Mouse (Mus musculus) fibroblast of lung, adult 2 months (primary cell): ENCODE measurements around the gene Cdc45.

Source experiments
- DNase-seq: peaks from one replicate; pipeline ENCODE4 v3.0.0-alpha.2; 2011; ENCODE audit warnings: low read depth

Gene Cdc45

GRCm38 (mm10) chr16:18788627-18789406 is 23.0 kb downstream of the Cdc45 start:
- DNase-seq: peak; percentile 36

- DNase-seq: no peak
These were observed 25.1 kb downstream of the Cdc45 start for GRCm38 (mm10) chr16:18786652-18787051.

- DNase-seq: no peak
These were observed 26.3 kb downstream of the Cdc45 start for GRCm38 (mm10) chr16:18785485-18785884.

- no peak for DNase-seq
These were observed 26.8 kb downstream of the Cdc45 start for GRCm38 (mm10) chr16:18785025-18785424.

- no peak for DNase-seq
These were observed 30.0 kb downstream of the Cdc45 start for GRCm38 (mm10) chr16:18781810-18782209.

- no peak for DNase-seq
These were observed 33.3 kb downstream of the Cdc45 start for GRCm38 (mm10) chr16:18778461-18778860.

GRCm38 (mm10) chr16:18777101-18778080 is 34.4 kb downstream of the Cdc45 start:
- no peak for DNase-seq

GRCm38 (mm10) chr16:18776556-18777100 is 35.2 kb downstream of the Cdc45 start, which contains the start of gene Cldn5:
TSS of gene Cldn5 (plus strand) at chr16:18776847.
- DNase-seq: no peak

- DNase-seq: no peak
These were observed 35.9 kb downstream of the Cdc45 start for GRCm38 (mm10) chr16:18775621-18776555.

- no peak for DNase-seq
These were observed 37.9 kb downstream of the Cdc45 start for GRCm38 (mm10) chr16:18773936-18774335.

GRCm38 (mm10) chr16:18769501-18769900 is 42.3 kb downstream of the Cdc45 start:
- no peak for DNase-seq

GRCm38 (mm10) chr16:18766390-18766789 is 45.4 kb downstream of the Cdc45 start:
- no peak for DNase-seq

GRCm38 (mm10) chr16:18762960-18763359 is 48.8 kb downstream of the Cdc45 start:
- DNase-seq: no peak

GRCm38 (mm10) chr16:18761734-18762133 is 50.1 kb downstream of the Cdc45 start:
- DNase-seq: no peak

- no peak for DNase-seq
These were observed 59.8 kb downstream of the Cdc45 start for GRCm38 (mm10) chr16:18751885-18752499.

- no peak for DNase-seq
These were observed 60.7 kb downstream of the Cdc45 start for GRCm38 (mm10) chr16:18751101-18751500.

- no peak for DNase-seq
These were observed 65.3 kb downstream of the Cdc45 start for GRCm38 (mm10) chr16:18746268-18747122.

GRCm38 (mm10) chr16:18738303-18738702 is 73.5 kb downstream of the Cdc45 start:
- no peak for DNase-seq

- DNase-seq: peak; percentile 35
These were observed 78.5 kb downstream of the Cdc45 start for GRCm38 (mm10) chr16:18733100-18733956.
